Mouse (Mus musculus): ENCODE data around the gene Arhgap28. TPM values are rescaled to one million over a fixed set of nuclear protein-coding genes. Genes with fewer than 3 reads are reported as not detected.

Gene Arhgap28
- 6.9 and 8.8 TPM in 2 replicates for polyA plus RNA-seq (2015; fragmentation: Nextera tagmentation; extraction: Ambion mirVana)

DNA sequence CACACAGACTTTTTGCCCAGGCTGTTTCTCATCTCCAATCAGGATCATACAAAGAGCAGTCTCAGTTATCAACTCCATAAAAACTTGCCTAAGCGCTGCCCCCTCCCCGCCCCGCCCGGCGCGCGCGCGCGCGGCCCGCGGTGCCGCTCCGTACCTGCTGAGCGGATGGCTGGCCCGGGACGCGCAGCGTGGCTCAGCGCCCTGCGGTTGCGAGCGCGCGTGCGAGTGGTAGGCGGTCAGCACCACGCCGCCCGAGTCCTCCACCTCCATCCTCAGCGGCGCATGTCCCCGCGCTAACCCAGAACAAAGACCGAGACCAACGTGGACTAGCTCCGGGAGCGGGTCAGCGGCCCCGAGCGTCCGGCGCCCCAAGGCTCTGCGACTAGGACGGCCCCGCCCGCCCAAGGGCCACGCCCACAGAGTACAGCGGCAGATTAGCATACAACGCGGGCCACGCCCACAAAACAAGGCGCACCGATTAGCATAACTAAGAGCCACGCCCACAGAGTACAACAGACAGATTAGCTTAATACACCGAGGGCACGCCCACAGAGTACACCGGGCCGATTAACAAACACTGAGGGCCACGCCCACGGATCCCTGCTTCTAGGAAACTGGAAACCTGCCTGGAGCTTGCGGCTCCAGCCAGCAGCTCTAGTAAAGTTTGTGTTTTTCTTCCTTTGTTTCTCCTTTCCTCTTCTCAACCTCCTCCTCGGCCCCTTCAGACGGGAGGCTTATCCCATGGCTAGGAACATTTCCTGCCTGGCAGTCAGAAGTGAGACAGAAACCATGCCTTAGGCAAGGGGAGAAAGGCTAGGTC, at the start of gene Arhgap28:
Gene Arhgap28, minus strand, starts transcription at position 380 of the 820 bp plus-strand sequence.
- peak; percentile 91 for ATAC-seq
- under 1% methylated on average over 65 of the region's 65 CpGs for WGBS
- Histone ChIP-seq H3K27me3 (no peaks in the 10 kb centered on the region), H3K9me3 (no peaks in the 10 kb centered on the region), H3K36me3 (no peaks in the 10 kb centered on the region), H3K27ac (peak within 1 kb of the TSS; percentile 69), H3K4me3 (replicated peaks) (peak within 1 kb of the TSS; percentile 65), H3K4me1 (replicated peaks) (peaks cover 23% of the 10 kb centered on the region), H3K4me2 (replicated peaks) (peak within 1 kb of the TSS; percentile 80), H3K9ac (replicated peaks) (peak within 1 kb of the TSS; percentile 66)

DNA sequence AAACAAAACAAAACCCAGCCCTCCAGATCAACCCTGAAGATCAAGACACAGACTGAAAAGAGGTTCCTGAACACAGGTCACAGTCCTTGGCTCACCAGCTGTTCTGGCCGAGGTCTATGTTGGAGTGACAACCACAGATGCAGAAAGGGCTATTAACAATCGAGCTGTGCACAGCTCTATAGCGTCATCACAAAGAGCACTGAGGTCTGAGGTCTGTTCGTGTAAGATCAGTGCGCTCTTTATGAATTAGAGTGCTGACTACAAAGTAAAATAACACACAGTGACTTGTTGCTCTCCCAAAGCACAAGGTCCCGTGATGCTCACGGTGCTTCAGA, 42.4 kb upstream of the Arhgap28 start:
- 79% methylated on average over 7 of the region's 7 CpGs for WGBS
- no peaks in the 10 kb centered on the region for H3K27me3 ChIP-seq
- H3K36me3 ChIP-seq, result no peaks in the 10 kb centered on the region
- no peaks in the 10 kb centered on the region for H3K4me1 ChIP-seq (replicated peaks)
- no peak overlapping the region for H3K9ac ChIP-seq (replicated peaks)
- no peaks in the 10 kb centered on the region for H3K9me3 ChIP-seq
- no peak overlapping the region for H3K27ac ChIP-seq
- H3K4me3 ChIP-seq (replicated peaks), result no peak overlapping the region
- ATAC-seq, result no peak
- H3K4me2 ChIP-seq (replicated peaks), result no peak overlapping the region

DNA sequence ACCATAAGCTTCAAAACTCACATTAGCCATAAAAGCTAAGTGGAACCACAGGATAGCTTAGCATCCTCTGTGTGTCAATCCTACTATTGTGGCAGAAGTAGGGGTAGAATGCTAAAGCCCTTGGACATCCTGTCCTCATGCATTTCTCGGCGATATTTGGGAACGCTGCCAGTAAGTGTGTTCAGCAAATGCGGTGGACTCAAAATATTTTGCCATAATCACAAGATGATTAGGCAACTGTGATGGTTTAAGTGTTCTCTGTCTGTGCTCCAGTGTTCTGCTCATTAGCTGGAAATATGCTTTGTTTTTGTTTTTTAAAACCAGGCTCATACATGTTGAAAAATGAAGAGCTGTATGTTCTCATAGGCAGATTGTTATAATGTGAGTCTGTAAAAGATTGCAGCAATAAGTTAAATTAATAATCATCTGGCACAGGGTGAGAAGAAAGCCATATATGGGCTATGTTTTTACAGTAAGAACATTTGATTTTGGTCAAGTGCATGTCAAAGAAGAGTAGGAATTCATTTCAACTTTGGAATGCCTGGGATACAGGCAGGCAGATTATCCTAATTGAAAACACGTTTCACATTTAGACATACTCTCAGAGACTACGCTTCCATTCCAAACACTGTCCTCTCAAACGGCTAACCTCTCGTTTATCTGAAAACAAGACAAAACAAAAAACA, 41.9 kb upstream of the Arhgap28 start:
- Histone ChIP-seq H3K9me3 (no peaks in the 10 kb centered on the region), H3K27ac (no peak overlapping the region), H3K4me2 (replicated peaks) (no peak overlapping the region), H3K4me3 (replicated peaks) (no peak overlapping the region), H3K36me3 (no peaks in the 10 kb centered on the region), H3K4me1 (replicated peaks) (no peaks in the 10 kb centered on the region), H3K9ac (replicated peaks) (no peak overlapping the region), H3K27me3 (no peaks in the 10 kb centered on the region)
- ATAC-seq, result no peak
- 86% methylated on average over 8 of the region's 8 CpGs for WGBS

DNA sequence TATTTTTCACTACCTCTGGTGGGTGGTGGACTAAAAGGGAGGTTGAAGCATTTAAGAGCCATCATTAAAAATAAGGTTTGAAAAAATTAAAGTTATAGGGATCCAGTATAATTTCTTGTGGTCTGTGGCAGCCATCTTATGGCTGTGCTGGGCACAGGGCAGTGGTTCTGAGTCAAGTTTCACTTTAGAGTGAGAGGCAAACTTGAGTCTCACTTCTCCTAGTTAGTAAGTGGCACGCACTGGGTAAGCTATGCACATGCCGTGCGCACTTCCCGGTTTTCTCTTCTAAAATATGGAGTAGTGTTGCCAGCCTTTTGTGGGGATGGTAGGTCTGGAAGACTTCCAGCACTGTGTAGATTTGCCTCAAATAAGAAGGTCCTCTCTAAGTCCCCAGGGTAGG, 38.5 kb upstream of the Arhgap28 start:
- WGBS, result 97% methylated on average over 4 of the region's 4 CpGs
- Histone ChIP-seq H3K27ac (no peak overlapping the region), H3K9ac (replicated peaks) (no peak overlapping the region), H3K27me3 (no peaks in the 10 kb centered on the region), H3K4me3 (replicated peaks) (no peak overlapping the region), H3K9me3 (no peaks in the 10 kb centered on the region), H3K36me3 (no peaks in the 10 kb centered on the region), H3K4me2 (replicated peaks) (no peak overlapping the region), H3K4me1 (replicated peaks) (no peaks in the 10 kb centered on the region)
- no peak for ATAC-seq

DNA sequence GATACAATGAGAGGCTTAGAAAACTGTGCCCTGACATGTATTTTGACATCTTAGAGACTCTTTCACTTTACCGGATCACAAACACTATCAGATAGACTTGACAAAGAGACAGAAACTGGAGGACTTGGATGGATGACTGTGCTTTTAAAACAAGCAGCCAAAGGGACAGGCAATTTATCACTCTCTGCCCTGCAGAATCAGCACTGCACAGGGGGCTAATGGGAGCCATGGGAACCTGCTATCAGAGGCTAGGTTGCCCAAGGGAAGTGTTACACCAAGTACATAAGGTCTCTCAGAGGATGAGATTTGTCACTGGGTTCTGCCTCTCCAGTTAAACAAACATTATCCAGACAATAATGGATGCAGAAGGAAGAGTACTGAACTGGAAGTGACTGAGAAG, 33.1 kb upstream of the Arhgap28 start:
- Histone ChIP-seq H3K27ac (no peak overlapping the region), H3K4me2 (replicated peaks) (no peak overlapping the region), H3K36me3 (no peaks in the 10 kb centered on the region), H3K4me1 (replicated peaks) (no peaks in the 10 kb centered on the region), H3K4me3 (replicated peaks) (no peak overlapping the region), H3K27me3 (no peaks in the 10 kb centered on the region), H3K9me3 (no peaks in the 10 kb centered on the region), H3K9ac (replicated peaks) (no peak overlapping the region)
- 89% methylated on average over 1 of the region's 1 CpGs for WGBS
- no peak for ATAC-seq

DNA sequence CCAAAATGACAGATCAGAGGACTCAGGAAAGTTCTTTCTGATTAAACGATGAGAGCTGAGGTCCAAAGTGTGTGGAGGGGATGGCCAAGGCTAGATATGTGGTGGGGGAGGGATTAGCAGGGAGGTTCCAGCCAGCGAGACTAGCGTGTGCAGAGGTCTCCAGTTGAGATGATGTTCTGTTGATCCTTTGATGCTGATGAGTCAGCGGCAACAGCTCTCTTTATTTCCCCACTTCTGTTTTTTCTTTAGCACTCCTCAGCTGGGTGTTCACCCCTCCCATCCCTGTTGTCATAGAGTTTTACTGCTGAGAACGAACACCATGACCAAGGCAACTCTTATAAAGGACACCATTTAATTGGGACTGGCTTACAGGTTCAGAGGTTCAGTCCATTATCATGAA, 25.6 kb upstream of the Arhgap28 start:
- H3K9me3 ChIP-seq, result no peaks in the 10 kb centered on the region

DNA sequence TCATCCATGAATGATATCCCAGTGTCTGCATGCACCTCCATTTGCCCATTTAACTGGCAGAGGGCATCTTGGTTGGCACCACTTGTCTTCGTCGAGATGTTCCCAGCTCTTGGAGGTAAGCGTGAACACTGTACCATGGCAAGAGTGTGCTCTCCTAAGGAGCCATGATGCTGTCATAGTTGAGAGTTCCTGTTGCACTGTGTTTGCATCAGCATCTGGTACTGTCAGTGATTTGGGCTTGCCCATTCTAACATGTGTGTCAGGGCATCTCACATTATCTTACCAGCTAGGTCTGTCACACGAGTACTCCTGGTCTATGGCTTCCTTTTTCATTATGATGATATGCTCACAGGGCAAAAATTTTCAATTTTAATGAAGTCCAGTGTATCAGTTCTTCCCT, 24.6 kb upstream of the Arhgap28 start:
- no peaks in the 10 kb centered on the region for H3K27me3 ChIP-seq
- no peaks in the 10 kb centered on the region for H3K4me1 ChIP-seq (replicated peaks)
- H3K9ac ChIP-seq (replicated peaks), result no peak overlapping the region
- H3K4me3 ChIP-seq (replicated peaks), result no peak overlapping the region
- no peaks in the 10 kb centered on the region for H3K36me3 ChIP-seq
- H3K4me2 ChIP-seq (replicated peaks), result no peak overlapping the region
- no peak overlapping the region for H3K27ac ChIP-seq
- WGBS, result 96% methylated on average over 4 of the region's 4 CpGs
- H3K9me3 ChIP-seq, result no peaks in the 10 kb centered on the region
- ATAC-seq, result no peak

More for the DNA sequence above, 25.6 kb upstream of the Arhgap28 start:
- Histone ChIP-seq H3K27ac (no peak overlapping the region), H3K4me3 (replicated peaks) (no peak overlapping the region), H3K9ac (replicated peaks) (no peak overlapping the region), H3K36me3 (no peaks in the 10 kb centered on the region), H3K4me2 (replicated peaks) (no peak overlapping the region), H3K27me3 (no peaks in the 10 kb centered on the region), H3K4me1 (replicated peaks) (no peaks in the 10 kb centered on the region)
- no peak for ATAC-seq
- 80% methylated on average over 5 of the region's 5 CpGs for WGBS

DNA sequence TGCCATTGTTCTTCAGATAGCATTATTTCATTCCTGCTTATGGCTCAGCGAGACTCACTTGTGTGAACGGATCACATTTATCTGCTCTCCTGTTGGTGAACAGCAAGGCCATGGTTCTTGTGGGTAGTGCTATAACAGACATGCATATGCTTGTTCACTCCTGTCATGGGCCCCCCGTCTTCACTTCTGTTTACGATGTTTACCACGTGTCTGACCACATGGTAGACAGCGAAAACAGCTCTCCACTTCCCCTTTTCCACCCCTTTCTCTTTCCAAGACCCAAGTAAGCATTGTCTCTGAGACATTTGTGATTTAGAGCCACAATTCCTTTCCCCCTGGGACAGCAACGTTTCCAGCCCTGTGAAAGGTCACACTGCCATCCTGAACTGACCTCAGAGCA, 20.4 kb upstream of the Arhgap28 start:
- ATAC-seq, result no peak
- no peaks in the 10 kb centered on the region for H3K4me1 ChIP-seq (replicated peaks)
- H3K27me3 ChIP-seq, result no peaks in the 10 kb centered on the region
- H3K4me2 ChIP-seq (replicated peaks), result no peak overlapping the region
- 83% methylated on average over 7 of the region's 7 CpGs for WGBS
- no peaks in the 10 kb centered on the region for H3K36me3 ChIP-seq
- no peaks in the 10 kb centered on the region for H3K9me3 ChIP-seq
- no peak overlapping the region for H3K27ac ChIP-seq
- no peak overlapping the region for H3K4me3 ChIP-seq (replicated peaks)
- no peak overlapping the region for H3K9ac ChIP-seq (replicated peaks)

DNA sequence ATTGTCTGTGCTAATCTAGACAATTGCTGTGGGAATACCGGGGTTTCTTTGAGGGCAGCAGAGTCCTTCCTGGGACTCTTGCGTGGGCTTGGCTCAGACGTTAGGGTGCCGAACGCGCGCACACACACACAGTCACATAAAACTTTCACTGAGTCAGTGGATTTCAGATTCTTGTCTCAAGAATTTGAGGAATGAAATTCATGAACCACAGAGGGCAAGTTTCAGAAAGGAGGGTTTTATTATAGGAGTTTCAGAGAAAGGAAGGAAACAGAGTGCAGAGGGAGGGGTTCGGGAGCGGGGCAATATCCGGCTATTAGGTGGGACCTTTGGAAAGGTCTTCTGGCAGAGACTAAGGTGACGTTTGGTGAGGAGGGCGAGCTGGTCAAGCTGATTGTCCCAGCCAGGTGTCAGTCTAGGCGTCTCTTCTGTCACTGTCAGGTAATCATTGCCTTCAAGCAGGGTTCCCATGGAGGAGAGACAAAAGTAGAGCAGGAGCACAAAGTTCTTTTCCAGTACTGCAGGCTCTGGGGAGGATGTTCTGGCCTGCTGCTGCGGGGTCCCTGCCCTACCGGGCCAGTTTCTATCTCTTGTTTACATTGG, 15.6 kb upstream of the Arhgap28 start:
- Histone ChIP-seq H3K4me3 (replicated peaks) (no peak overlapping the region), H3K27ac (no peak overlapping the region), H3K4me2 (replicated peaks) (no peak overlapping the region), H3K4me1 (replicated peaks) (no peaks in the 10 kb centered on the region), H3K36me3 (no peaks in the 10 kb centered on the region), H3K9ac (replicated peaks) (no peak overlapping the region), H3K27me3 (no peaks in the 10 kb centered on the region), H3K9me3 (no peaks in the 10 kb centered on the region)
- ATAC-seq, result no peak
- 87% methylated on average over 15 of the region's 15 CpGs for WGBS

DNA sequence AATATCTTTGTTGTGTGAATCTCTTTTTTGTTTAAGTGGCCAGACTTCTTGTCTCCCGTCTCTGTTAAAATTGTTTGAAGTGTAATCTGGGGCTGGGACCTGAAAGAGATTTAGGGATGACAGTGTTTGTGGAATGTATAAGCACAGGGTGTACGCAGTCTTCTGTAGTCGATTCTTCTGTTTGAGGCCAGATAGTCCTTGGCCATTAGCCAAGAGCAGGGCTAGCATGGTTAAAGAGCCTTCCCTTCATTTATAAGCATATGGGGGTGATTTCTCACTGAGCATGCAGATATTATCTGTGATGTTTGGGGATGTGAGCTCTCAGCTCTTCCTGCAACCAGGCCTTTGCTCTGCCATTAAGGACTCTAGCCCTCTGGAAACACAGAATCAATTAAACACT, 13.2 kb upstream of the Arhgap28 start:
- no peak for ATAC-seq
- Histone ChIP-seq H3K27me3 (no peaks in the 10 kb centered on the region), H3K36me3 (no peaks in the 10 kb centered on the region), H3K9me3 (no peaks in the 10 kb centered on the region), H3K27ac (no peak overlapping the region), H3K4me3 (replicated peaks) (no peak overlapping the region), H3K9ac (replicated peaks) (no peak overlapping the region), H3K4me1 (replicated peaks) (no peaks in the 10 kb centered on the region), H3K4me2 (replicated peaks) (no peak overlapping the region)
- 67% methylated on average over 3 of the region's 3 CpGs for WGBS

DNA sequence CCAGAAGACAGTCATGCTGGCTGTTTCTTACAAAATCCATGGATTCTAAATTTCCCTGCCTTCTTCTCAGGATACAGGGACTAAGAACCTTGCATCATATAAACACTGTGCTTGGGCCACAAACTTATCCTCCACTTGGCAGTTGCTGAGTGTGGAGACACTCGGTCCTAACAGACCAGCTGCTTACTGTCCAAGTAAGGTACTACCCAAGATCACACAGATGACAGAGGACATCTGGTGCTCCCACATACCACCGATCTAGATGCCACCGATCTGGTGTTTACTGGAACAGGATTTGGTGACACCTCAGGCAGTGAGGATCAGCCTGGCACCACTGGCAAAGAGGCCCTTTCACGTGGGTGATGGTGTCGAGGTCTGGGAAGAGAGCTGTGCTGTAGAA, 7.7 kb upstream of the Arhgap28 start:
- Histone ChIP-seq H3K4me1 (replicated peaks) (no peaks in the 10 kb centered on the region), H3K27ac (no peak overlapping the region), H3K27me3 (no peaks in the 10 kb centered on the region), H3K9me3 (no peaks in the 10 kb centered on the region; the same call in 1 of the 2 replicates), H3K4me3 (replicated peaks) (no peak overlapping the region), H3K4me2 (replicated peaks) (no peak overlapping the region), H3K9ac (replicated peaks) (no peak overlapping the region), H3K36me3 (no peaks in the 10 kb centered on the region)
- no peak for ATAC-seq
- WGBS, result 93% methylated on average over 5 of the region's 5 CpGs

DNA sequence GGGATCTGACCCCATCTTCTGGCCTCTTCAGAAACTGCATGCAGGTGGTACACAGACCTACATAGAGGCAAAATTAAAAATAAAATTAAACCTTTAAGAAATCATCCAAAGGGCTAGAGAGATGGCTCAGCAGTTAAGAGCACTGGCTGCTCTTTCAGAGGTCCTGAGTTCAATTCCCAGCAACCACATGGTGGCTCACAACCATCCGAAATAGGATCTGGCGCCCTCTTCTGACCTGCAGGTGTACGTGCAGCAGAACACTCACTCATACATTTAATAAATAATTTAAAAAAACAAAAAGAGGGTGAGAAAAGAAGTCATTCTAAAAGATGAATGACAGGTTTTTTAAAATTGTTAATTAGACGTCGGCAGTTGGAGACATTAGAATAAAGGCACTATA, 6.1 kb upstream of the Arhgap28 start:
- ATAC-seq, result no peak
- Histone ChIP-seq H3K4me2 (replicated peaks) (no peak overlapping the region), H3K27me3 (no peaks in the 10 kb centered on the region), H3K36me3 (no peaks in the 10 kb centered on the region), H3K9me3 (no peaks in the 10 kb centered on the region; the same call in 1 of the 2 replicates), H3K9ac (replicated peaks) (no peak overlapping the region), H3K4me3 (replicated peaks) (no peak overlapping the region), H3K27ac (no peak overlapping the region), H3K4me1 (replicated peaks) (0 out of 2 replicates have a peak, but pooled peaks cover 1% of the 10 kb centered on the region)
- WGBS, result 95% methylated on average over 5 of the region's 5 CpGs

Data from midbrain, embryonic 13.5 days (tissue).